Mouse (Mus musculus): Measurements from ENCODE around the gene Anxa10.

The Anxa10 gene

GRCm38 (mm10) chr8:62123098-62123497, at the start of gene Anxa10:
Gene Anxa10 (minus strand): TSS chr8:62123150.
- no peak for DNase-seq (ENCODE audit: extremely low spot score, low read depth, low spot score)

GRCm38 (mm10) chr8:62132662-62133366, 9.9 kb upstream of the Anxa10 start:
- DNase-seq (ENCODE audit: extremely low spot score, low read depth, low spot score), result no peak

GRCm38 (mm10) chr8:62097213-62097612, 25.7 kb downstream of the Anxa10 start:
- DNase-seq (ENCODE audit: extremely low spot score, low read depth, low spot score), result no peak

GRCm38 (mm10) chr8:62081804-62082203, 41.1 kb downstream of the Anxa10 start:
- DNase-seq (ENCODE audit: extremely low spot score, low read depth, low spot score), result no peak

GRCm38 (mm10) chr8:62080195-62080802, 42.7 kb downstream of the Anxa10 start:
- peak; percentile 37 for DNase-seq (ENCODE audit: extremely low spot score, low read depth, low spot score)

GRCm38 (mm10) chr8:62068305-62068704, 54.6 kb downstream of the Anxa10 start:
- DNase-seq (ENCODE audit: extremely low spot score, low read depth, low spot score), result no peak

- no peak for DNase-seq (ENCODE audit: extremely low spot score, low read depth, low spot score)
Measured at GRCm38 (mm10) chr8:62060357-62060756, 62.6 kb downstream of the Anxa10 start.

GRCm38 (mm10) chr8:62046809-62047208, 76.1 kb downstream of the Anxa10 start:
- no peak for DNase-seq (ENCODE audit: extremely low spot score, low read depth, low spot score)

- no peak for DNase-seq (ENCODE audit: extremely low spot score, low read depth, low spot score)
Measured at GRCm38 (mm10) chr8:62034351-62034750, 88.6 kb downstream of the Anxa10 start.

- DNase-seq (ENCODE audit: extremely low spot score, low read depth, low spot score), result no peak
Measured at GRCm38 (mm10) chr8:62014582-62014981, 108.4 kb downstream of the Anxa10 start.

GRCm38 (mm10) chr8:62014166-62014565, 108.8 kb downstream of the Anxa10 start:
- no peak for DNase-seq (ENCODE audit: extremely low spot score, low read depth, low spot score)
